Mouse (Mus musculus): ENCODE measurements at regions not wholly inside any gene's neighbourhood (a gene's known extent, or its start where the extent isn't known, plus 50 kb on each side); places are given as distances from the start of the nearest gene placed in this dataset.

- Histone ChIP-seq H3K4me1 (ENCODE audit: control insufficient read depth in 1 of 2, insufficient read depth in 2 of 2, low read length in 2 of 2) (no peaks in the 10 kb centered on the region), H3K9me3 (replicated peaks; ENCODE audit: insufficient read depth, low read length) (no peaks in the 10 kb centered on the region), H3K79me2 (ENCODE audit: control insufficient read depth, insufficient read depth, low read length, poor library complexity) (no peaks in the 10 kb centered on the region), H3K27me3 (ENCODE audit: control insufficient read depth in 1 of 2, insufficient read depth in 2 of 2, low read length in 2 of 2) (no peaks in the 10 kb centered on the region), H3K27ac (ENCODE audit: control insufficient read depth, low read depth, low read length) (no peak overlapping the region), H3K9ac (ENCODE audit: control insufficient read depth, low read depth, low read length, poor library complexity, severe bottlenecking) (no peak overlapping the region), H3K36me3 (ENCODE audit: control insufficient read depth in 1 of 2, insufficient read depth in 2 of 2, low read length in 2 of 2) (no peaks in the 10 kb centered on the region), H3K4me3 (ENCODE audit: control insufficient read depth in 1 of 2, insufficient read depth in 1 of 2, low read depth in 2 of 2, low read length in 2 of 2) (no peak overlapping the region)
- no peak for DNase-seq (ENCODE audit: low read depth, low spot score)
- TF ChIP-seq MYB (IDR thresholded peaks at IDR 0.05; ENCODE audit: low read depth, low read length) = no peak
- TF ChIP-seq SMC3 (IDR thresholded peaks at IDR 0.05; ENCODE audit: low read depth, low read length) = no peak
- TF ChIP-seq GABPA (IDR thresholded peaks at IDR 0.05; ENCODE audit: low read depth, low read length) = no peak
- TF ChIP-seq E2F4 (IDR thresholded peaks at IDR 0.05; ENCODE audit: borderline replicate concordance, low read depth, low read length) = no peak
- no peak for TF ChIP-seq CHD1 (IDR thresholded peaks at IDR 0.05; ENCODE audit: low read depth, low read length)
These were observed 245.7 kb downstream of the Rsl24d1 start for GRCm38 (mm10) chr9:73358968-73359367.

- Histone ChIP-seq H3K36me3 (ENCODE audit: control insufficient read depth in 1 of 2, insufficient read depth in 2 of 2, low read length in 2 of 2) (no peaks in the 10 kb centered on the region), H3K9ac (ENCODE audit: control insufficient read depth, low read depth, low read length, poor library complexity, severe bottlenecking) (no peak overlapping the region), H3K79me2 (ENCODE audit: control insufficient read depth, insufficient read depth, low read length, poor library complexity) (no peaks in the 10 kb centered on the region), H3K4me3 (ENCODE audit: control insufficient read depth in 1 of 2, insufficient read depth in 1 of 2, low read depth in 2 of 2, low read length in 2 of 2) (no peak overlapping the region), H3K27ac (ENCODE audit: control insufficient read depth, low read depth, low read length) (no peak overlapping the region), H3K9me3 (replicated peaks; ENCODE audit: insufficient read depth, low read length) (no peaks in the 10 kb centered on the region), H3K27me3 (ENCODE audit: control insufficient read depth in 1 of 2, insufficient read depth in 2 of 2, low read length in 2 of 2) (no peaks in the 10 kb centered on the region), H3K4me1 (ENCODE audit: control insufficient read depth in 1 of 2, insufficient read depth in 2 of 2, low read length in 2 of 2) (no peaks in the 10 kb centered on the region)
- TF ChIP-seq EP300 (IDR thresholded peaks at IDR 0.05; ENCODE audit: low read depth in 1 of 2, low read length in 2 of 2) (0 out of 4 replicates have a peak, but pooled peaks of 1 of the 2 experiments have one; percentile 8), MYC (IDR thresholded peaks at IDR 0.05; ENCODE audit: low read depth, low read length) (no peak)
- no peak for DNase-seq (ENCODE audit: low read depth, low spot score)
These were observed 267.5 kb downstream of the Rsl24d1 start for GRCm38 (mm10) chr9:73380768-73381167.

- Histone ChIP-seq H3K27ac (ENCODE audit: control insufficient read depth, low read depth, low read length) (no peak overlapping the region), H3K9me3 (replicated peaks; ENCODE audit: insufficient read depth, low read length) (no peaks in the 10 kb centered on the region), H3K36me3 (ENCODE audit: control insufficient read depth in 1 of 2, insufficient read depth in 2 of 2, low read length in 2 of 2) (no peaks in the 10 kb centered on the region), H3K4me1 (ENCODE audit: control insufficient read depth in 1 of 2, insufficient read depth in 2 of 2, low read length in 2 of 2) (no peaks in the 10 kb centered on the region), H3K9ac (ENCODE audit: control insufficient read depth, low read depth, low read length, poor library complexity, severe bottlenecking) (no peak overlapping the region), H3K27me3 (ENCODE audit: control insufficient read depth in 1 of 2, insufficient read depth in 2 of 2, low read length in 2 of 2) (no peaks in the 10 kb centered on the region), H3K79me2 (ENCODE audit: control insufficient read depth, insufficient read depth, low read length, poor library complexity) (no peaks in the 10 kb centered on the region), H3K4me3 (ENCODE audit: control insufficient read depth in 1 of 2, insufficient read depth in 1 of 2, low read depth in 2 of 2, low read length in 2 of 2) (no peak overlapping the region)
- no peak for TF ChIP-seq KAT2A (conservative IDR thresholded peaks at IDR 0.05; ENCODE audit: low read depth, low read length)
- TF ChIP-seq POLR2A (IDR thresholded peaks at IDR 0.05; ENCODE audit: control insufficient read depth in 1 of 2, insufficient read depth in 1 of 2, low read depth in 1 of 2, low read length in 2 of 2, poor library complexity in 1 of 2) = no peak
- DNase-seq (ENCODE audit: low read depth, low spot score) = no peak
These were observed 278.8 kb downstream of the Rsl24d1 start for GRCm38 (mm10) chr9:73392036-73392435.

GRCm38 (mm10) chr9:73413367-73413930 lies 300.2 kb downstream of the Rsl24d1 start:
- Histone ChIP-seq H3K9ac (ENCODE audit: control insufficient read depth, low read depth, low read length, poor library complexity, severe bottlenecking) (no peak overlapping the region), H3K27ac (ENCODE audit: control insufficient read depth, low read depth, low read length) (no peak overlapping the region), H3K4me3 (ENCODE audit: control insufficient read depth in 1 of 2, insufficient read depth in 1 of 2, low read depth in 2 of 2, low read length in 2 of 2) (no peak overlapping the region), H3K4me1 (ENCODE audit: control insufficient read depth in 1 of 2, insufficient read depth in 2 of 2, low read length in 2 of 2) (no peaks in the 10 kb centered on the region), H3K36me3 (ENCODE audit: control insufficient read depth in 1 of 2, insufficient read depth in 2 of 2, low read length in 2 of 2) (no peaks in the 10 kb centered on the region), H3K9me3 (replicated peaks; ENCODE audit: insufficient read depth, low read length) (no peaks in the 10 kb centered on the region), H3K79me2 (ENCODE audit: control insufficient read depth, insufficient read depth, low read length, poor library complexity) (no peaks in the 10 kb centered on the region), H3K27me3 (ENCODE audit: control insufficient read depth in 1 of 2, insufficient read depth in 2 of 2, low read length in 2 of 2) (no peaks in the 10 kb centered on the region)
- TF ChIP-seq BHLHE40 (IDR thresholded peaks at IDR 0.05; ENCODE audit: borderline replicate concordance, low read depth, low read length) (no peak), CTCF (IDR thresholded peaks at IDR 0.05 in 2 of 3, conservative IDR thresholded peaks at IDR 0.05 in 1 of 3; ENCODE audit: control insufficient read depth in 1 of 3, insufficient read depth in 1 of 3, low read depth in 2 of 3, low read length in 3 of 3, poor library complexity in 1 of 3, severe bottlenecking in 1 of 3) (no peak), GATA1 (IDR thresholded peaks at IDR 0.05; ENCODE audit: low read depth, low read length) (no peak), MAFK (IDR thresholded peaks at IDR 0.05; ENCODE audit: borderline replicate concordance, low read depth, low read length) (no peak), POLR2AphosphoS5 (IDR thresholded peaks at IDR 0.05; ENCODE audit: borderline replicate concordance, low read depth, low read length) (no peak), TAL1 (IDR thresholded peaks at IDR 0.05; ENCODE audit: low read length) (no peak), ZNF384 (IDR thresholded peaks at IDR 0.05; ENCODE audit: low read depth, low read length) (no peak), HCFC1 (IDR thresholded peaks at IDR 0.05; ENCODE audit: low read depth, low read length) (no peak), UBTF (IDR thresholded peaks at IDR 0.05; ENCODE audit: borderline replicate concordance, insufficient read depth, low read depth, low read length) (no peak), POLR2A (IDR thresholded peaks at IDR 0.05; ENCODE audit: control insufficient read depth in 1 of 2, insufficient read depth in 1 of 2, low read depth in 1 of 2, low read length in 2 of 2, poor library complexity in 1 of 2) (no peak)
- no peak for DNase-seq (ENCODE audit: low read depth, low spot score)

All from MEL (cell line).